Mouse (Mus musculus): ENCODE measurements around the gene Vmn1r155.
"Not testable (repeated sequence)": the region's sequence is repeated elsewhere in the genome, so short reads cannot be mapped to it uniquely, and the experiment has no call there.

The Vmn1r155 gene

DNA sequence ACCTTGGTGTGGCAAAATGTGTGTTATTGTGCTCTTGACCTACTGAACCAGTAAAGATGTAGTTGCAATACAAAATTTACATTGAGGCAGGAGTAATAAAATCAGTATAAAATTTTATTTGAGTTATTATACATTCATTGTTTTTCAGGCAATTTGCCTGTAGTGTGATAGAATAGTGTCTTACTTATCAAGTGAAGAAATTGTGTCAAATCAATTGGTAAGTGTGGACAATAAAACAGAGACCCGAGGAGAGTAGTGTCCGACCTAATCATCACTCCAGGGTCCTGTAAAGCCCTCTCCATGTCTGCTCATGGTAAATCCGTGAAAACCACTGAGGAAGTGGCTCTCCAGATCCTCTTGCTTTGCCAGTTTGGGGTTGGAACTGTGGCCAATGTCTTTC is at the start of gene Vmn1r155:
TSS of gene Vmn1r155 (plus strand) at position 301 of the 400 bp plus-strand sequence.
- not testable (repeated sequence) for DNase-seq

- not testable (repeated sequence) for DNase-seq
Measured at GRCm38 (mm10) chr7:22692217-22692616, 34.4 kb downstream of the Vmn1r155 start, which contains the start of gene Gm8693. TSS of gene Gm8693 (minus strand) at chr7:22692317.
